Mouse (Mus musculus) C2C12 (cell line): ENCODE data around the gene Mal.

Source experiments
- CEBPB ChIP-seq: IDR thresholded peaks from one replicate; pipeline ENCODE4 v1.6.1; 2011; ENCODE audit warnings: low read depth, mild to moderate bottlenecking, control low read depth, moderate library complexity
- CTCF ChIP-seq: IDR thresholded peaks from one replicate; pipeline ENCODE4 v1.5.1; 2011; ENCODE audit not compliant: control insufficient read depth, insufficient read depth, insufficient read length
- FOSL1 ChIP-seq: IDR thresholded peaks from one replicate; pipeline ENCODE4 v1.8.0; 2011; ENCODE audit warnings: mild to moderate bottlenecking, low read length; ENCODE audit not compliant: poor library complexity, insufficient read depth, severe bottlenecking
- MAX ChIP-seq: IDR thresholded peaks from one replicate; pipeline ENCODE4 v1.6.1; 2011; ENCODE audit warnings: mild to moderate bottlenecking, control low read depth
- MYOD1 ChIP-seq: IDR thresholded peaks from one replicate; pipeline ENCODE4 v1.6.1; 2011; ENCODE audit warnings: low read depth; ENCODE audit not compliant: control insufficient read depth, insufficient read length
- MYOG ChIP-seq: IDR thresholded peaks from one replicate; pipeline ENCODE4 v1.6.1; 2011; ENCODE audit not compliant: control insufficient read depth, insufficient read length; ENCODE audit errors: extremely low read depth
- USF1 ChIP-seq: IDR thresholded peaks from one replicate; pipeline ENCODE4 v1.6.1; 2011; ENCODE audit warnings: low read depth, mild to moderate bottlenecking, control low read depth, moderate library complexity

- TF ChIP-seq USF1 (no peak), CTCF (no peak), MYOD1 (no peak), CEBPB (no peak), MYOG (no peak), MAX (no peak), FOSL1 (no peak)
These were observed 65.7 kb downstream of the Mal start for GRCm38 (mm10) chr2:127590840-127591239.
